Mouse (Mus musculus): ENCODE results near the gene Cd164l2. TPM values are rescaled to one million over a fixed set of nuclear protein-coding genes. Genes with fewer than 3 reads are reported as not detected.

Cd164l2 gene
- total and polyA plus RNA-seq, 2 experiments from 2014 or later: 6.2 to 9.6 TPM

DNA sequence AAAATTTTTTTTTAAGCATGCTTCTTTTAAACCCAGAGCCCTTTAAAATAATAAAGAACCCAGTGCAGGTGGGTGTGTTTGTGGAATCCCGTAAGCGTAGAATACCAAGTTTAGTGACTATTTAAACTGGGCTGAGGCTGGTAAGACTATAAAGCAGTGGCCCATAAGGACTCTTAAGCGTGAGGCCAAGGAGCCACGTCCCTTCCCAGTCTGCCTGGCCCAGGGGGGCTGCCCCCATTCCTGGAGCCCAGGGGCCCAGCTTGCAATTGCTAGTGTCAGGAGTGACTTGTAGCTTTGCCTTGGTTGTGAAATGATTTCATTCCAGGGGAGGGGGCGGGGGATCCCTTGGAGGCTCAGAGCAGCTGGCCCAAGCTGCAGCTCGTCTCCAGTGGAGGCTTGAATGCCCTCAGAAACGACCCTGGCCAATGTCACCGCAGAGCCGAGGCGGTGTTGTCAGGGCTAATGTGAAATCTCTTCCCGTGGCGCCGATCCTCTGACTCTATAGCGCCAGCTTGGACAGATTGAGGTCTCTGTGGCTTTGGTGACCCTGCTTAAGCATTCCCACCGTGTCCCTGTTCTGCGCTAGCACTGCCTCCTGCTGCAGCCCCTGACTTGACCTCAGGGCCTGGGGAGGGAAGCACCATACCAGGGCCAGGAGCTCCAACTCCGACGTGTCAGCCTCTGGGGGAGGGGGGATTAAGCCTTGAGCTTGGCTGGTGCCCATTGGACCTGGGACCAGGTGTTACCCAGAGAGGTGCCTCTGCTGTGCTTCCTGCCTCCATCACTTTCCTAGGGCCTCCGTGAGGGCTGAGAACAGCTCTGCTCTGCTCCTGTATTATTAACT lies 13.4 kb upstream of the Cd164l2 start:
- H3K9ac ChIP-seq (replicated peaks; ENCODE audit: low read length): 0 out of 2 replicates have a peak overlapping the region, but pooled peaks have one; percentile 13
- no peaks in the 10 kb centered on the region for H3K9me3 ChIP-seq (ENCODE audit: low read length)
- H3K4me3 ChIP-seq (ENCODE audit: low read length): no peak overlapping the region
- peak; percentile 30; the same call in 1 of the 2 replicates for ATAC-seq
- peaks cover 13% of the 10 kb centered on the region; the same call in 1 of the 2 replicates for H3K36me3 ChIP-seq (ENCODE audit: insufficient read depth, low read length)
- DNase-seq (ENCODE audit: low spot score): peak; percentile 60
- no peaks in the 10 kb centered on the region for H3K27me3 ChIP-seq (ENCODE audit: insufficient read depth, low read length)
- peak; percentile 26; the same call in 1 of the 2 replicates for TF ChIP-seq CTCF (IDR thresholded peaks at IDR 0.05; ENCODE audit: low read depth)
- whole genome bisulfite sequencing: 18% methylated on average over 19 of the region's 19 CpGs
- H3K4me2 ChIP-seq (ENCODE audit: low read depth, low read length): no peak overlapping the region
- H3K4me1 ChIP-seq (ENCODE audit: insufficient read depth, low read length): peaks cover 44% of the 10 kb centered on the region
- peak overlapping the region; percentile 83 for H3K27ac ChIP-seq

DNA sequence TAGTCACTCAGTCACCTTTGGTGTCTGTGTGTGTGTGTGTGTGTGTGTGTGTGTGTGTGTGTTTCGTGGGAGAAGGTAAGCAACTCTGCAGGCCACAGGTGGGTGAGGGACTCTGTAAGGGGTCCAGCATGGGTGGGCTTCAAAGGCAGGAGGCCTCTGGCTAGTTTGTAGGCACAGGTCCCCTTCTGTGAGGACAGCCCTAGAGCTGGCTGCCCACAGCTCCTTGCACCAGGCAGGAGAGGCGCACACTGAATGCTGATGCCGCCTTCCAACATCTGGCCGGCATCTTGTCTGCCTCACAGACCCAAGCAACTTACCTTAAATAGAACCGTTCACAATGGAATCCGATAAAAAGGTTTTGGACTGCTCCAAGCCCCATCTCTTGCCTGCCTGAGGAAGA lies 12.2 kb upstream of the Cd164l2 start:
- Histone ChIP-seq H3K27ac (peak overlapping the region; percentile 71; the same call in 1 of the 2 replicates), H3K4me3 (ENCODE audit: low read length) (no peak overlapping the region), H3K9me3 (ENCODE audit: low read length) (no peaks in the 10 kb centered on the region), H3K9ac (replicated peaks; ENCODE audit: low read length) (peak overlapping the region; percentile 2; the same call in 1 of the 2 replicates), H3K36me3 (ENCODE audit: insufficient read depth, low read length) (peaks cover 11% of the 10 kb centered on the region; the same call in 1 of the 2 replicates), H3K4me1 (ENCODE audit: insufficient read depth, low read length) (peaks cover 44% of the 10 kb centered on the region), H3K4me2 (ENCODE audit: low read depth, low read length) (no peak overlapping the region; the same call in 1 of the 2 replicates), H3K27me3 (ENCODE audit: insufficient read depth, low read length) (no peaks in the 10 kb centered on the region)
- TF ChIP-seq CTCF (IDR thresholded peaks at IDR 0.05; ENCODE audit: low read depth): no peak
- no peak for DNase-seq (ENCODE audit: low spot score)
- WGBS: 65% methylated on average over 6 of the region's 6 CpGs
- ATAC-seq: no peak

DNA sequence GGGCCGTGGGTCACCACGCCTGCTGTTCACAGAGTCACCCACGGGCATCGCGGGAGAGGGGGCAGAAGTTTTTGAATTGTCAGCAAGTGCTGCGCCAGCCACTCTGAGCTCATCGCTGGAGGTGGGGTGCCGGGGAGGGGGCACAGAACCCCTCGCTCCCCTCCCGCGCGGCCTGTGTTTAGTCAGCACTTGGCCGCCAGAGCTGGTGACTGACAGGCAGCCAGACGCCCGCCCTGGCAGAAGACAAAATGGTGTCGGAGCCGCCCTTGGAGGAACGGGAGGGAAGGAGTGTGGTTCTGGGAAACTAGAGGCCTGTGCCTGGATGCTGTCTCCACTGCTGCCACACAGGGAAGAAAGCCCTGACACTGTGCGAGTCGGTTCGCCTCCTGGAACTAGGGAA lies 11.6 kb upstream of the Cd164l2 start:
- H3K4me3 ChIP-seq (ENCODE audit: low read length): no peak overlapping the region
- TF ChIP-seq CTCF (IDR thresholded peaks at IDR 0.05; ENCODE audit: low read depth): no peak
- H3K9me3 ChIP-seq (ENCODE audit: low read length): no peaks in the 10 kb centered on the region
- H3K36me3 ChIP-seq (ENCODE audit: insufficient read depth, low read length): peaks cover 10% of the 10 kb centered on the region; the same call in 1 of the 2 replicates
- H3K27me3 ChIP-seq (ENCODE audit: insufficient read depth, low read length): no peaks in the 10 kb centered on the region
- ATAC-seq (no peak), DNase-seq (ENCODE audit: low spot score) (peak; percentile 61)
- H3K9ac ChIP-seq (replicated peaks; ENCODE audit: low read length): peak overlapping the region; percentile 2; the same call in 1 of the 2 replicates
- H3K4me2 ChIP-seq (ENCODE audit: low read depth, low read length): no peak overlapping the region; the same call in 1 of the 2 replicates
- WGBS: 19% methylated on average over 21 of the region's 21 CpGs
- peak overlapping the region; percentile 71 for H3K27ac ChIP-seq
- H3K4me1 ChIP-seq (ENCODE audit: insufficient read depth, low read length): peaks cover 44% of the 10 kb centered on the region

DNA sequence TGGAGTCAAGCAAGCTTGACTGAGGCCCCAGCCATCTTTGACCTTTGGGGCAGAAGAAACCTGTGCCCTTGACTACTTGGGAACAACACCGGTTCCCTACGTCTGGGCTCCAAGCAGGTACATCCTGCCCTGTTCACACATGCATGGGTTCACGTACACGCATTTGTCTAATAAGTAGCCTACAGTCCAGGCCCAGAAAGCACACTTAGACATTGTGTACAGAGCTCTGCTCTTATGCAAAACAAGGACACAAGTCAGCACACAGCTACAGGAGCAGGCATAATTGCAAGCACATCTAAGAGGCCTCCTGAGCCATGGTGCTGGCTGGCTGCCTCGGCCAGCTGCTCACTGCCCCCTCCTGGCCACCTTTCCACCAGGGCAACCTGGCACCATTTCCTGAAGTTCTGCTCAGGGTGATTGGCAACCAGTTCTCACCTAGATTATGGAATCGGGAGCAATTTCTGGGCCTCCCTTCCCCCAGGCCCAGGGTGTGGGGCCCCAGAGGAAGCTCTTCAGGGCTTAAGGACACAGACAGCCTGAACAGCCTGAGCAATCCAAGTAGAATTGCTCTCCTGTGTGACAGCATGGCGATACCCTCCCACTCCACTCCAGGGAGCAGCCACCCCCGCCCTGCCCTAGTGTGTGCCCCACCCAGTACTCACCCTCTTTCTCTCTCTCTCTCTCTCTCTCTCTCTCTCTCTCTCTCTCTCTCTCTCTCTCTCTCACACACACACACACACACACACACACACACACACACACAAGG lies 10.7 kb upstream of the Cd164l2 start:
- no peak overlapping the region for H3K4me3 ChIP-seq (ENCODE audit: low read length)
- ATAC-seq (peak; percentile 34; the same call in 1 of the 2 replicates), DNase-seq (ENCODE audit: low spot score) (peak; percentile 79)
- H3K36me3 ChIP-seq (ENCODE audit: insufficient read depth, low read length): peaks cover 1% of the 10 kb centered on the region; the same call in 1 of the 2 replicates
- peaks cover 42% of the 10 kb centered on the region for H3K4me1 ChIP-seq (ENCODE audit: insufficient read depth, low read length)
- H3K27ac ChIP-seq: peak overlapping the region; percentile 71
- H3K27me3 ChIP-seq (ENCODE audit: insufficient read depth, low read length): no peaks in the 10 kb centered on the region
- no peaks in the 10 kb centered on the region for H3K9me3 ChIP-seq (ENCODE audit: low read length)
- peak; percentile 79 for TF ChIP-seq CTCF (IDR thresholded peaks at IDR 0.05; ENCODE audit: low read depth)
- H3K4me2 ChIP-seq (ENCODE audit: low read depth, low read length): no peak overlapping the region
- WGBS: 60% methylated on average over 8 of the region's 8 CpGs
- H3K9ac ChIP-seq (replicated peaks; ENCODE audit: low read length): no peak overlapping the region

DNA sequence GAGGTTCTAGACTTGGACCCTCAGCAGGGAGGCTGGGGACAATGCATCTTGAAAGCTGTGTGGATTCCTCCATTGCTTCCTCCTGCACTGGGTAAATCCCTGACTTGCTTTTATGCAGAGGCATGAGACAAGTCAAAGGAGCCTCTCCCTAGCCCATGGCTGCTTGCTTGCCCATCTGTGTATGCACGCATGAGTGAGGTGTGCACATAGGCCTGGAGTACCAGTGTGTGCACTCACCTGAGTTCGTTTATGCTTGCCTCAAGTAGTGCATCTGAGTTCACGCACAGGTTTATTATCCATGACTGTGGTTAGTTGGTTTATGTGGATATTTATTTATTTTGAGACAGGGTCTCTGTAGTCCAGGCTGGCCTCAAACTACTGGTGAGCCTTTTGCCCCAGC lies 9.7 kb upstream of the Cd164l2 start:
- Histone ChIP-seq H3K4me3 (ENCODE audit: low read length) (no peak overlapping the region), H3K4me2 (ENCODE audit: low read depth, low read length) (no peak overlapping the region), H3K27ac (no peak overlapping the region), H3K36me3 (ENCODE audit: insufficient read depth, low read length) (no peaks in the 10 kb centered on the region), H3K27me3 (ENCODE audit: insufficient read depth, low read length) (no peaks in the 10 kb centered on the region), H3K9me3 (ENCODE audit: low read length) (no peaks in the 10 kb centered on the region), H3K4me1 (ENCODE audit: insufficient read depth, low read length) (peaks cover 31% of the 10 kb centered on the region), H3K9ac (replicated peaks; ENCODE audit: low read length) (no peak overlapping the region)
- DNase-seq (ENCODE audit: low spot score) (no peak), ATAC-seq (no peak)
- TF ChIP-seq CTCF (IDR thresholded peaks at IDR 0.05; ENCODE audit: low read depth): no peak
- WGBS: 93% methylated on average over 3 of the region's 3 CpGs

DNA sequence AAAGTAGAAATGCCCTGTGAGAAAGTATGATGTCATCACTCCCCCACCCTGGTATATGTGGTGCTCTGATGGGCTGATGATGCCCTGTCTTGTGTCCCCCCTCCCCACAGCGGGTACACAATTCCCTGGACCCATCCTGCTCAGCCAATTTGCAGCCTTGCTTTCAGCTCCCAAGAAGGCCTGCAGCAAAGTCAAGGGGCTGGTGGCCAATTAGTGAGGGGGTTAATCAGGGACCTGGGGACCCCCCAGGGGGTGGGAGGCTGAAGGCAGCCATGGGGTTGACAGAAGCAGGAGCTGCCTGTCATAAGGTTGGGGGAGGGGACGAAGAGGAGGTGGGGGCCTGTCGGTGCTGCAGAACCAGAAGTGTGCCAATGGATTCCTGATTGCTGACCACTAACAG lies 8.3 kb upstream of the Cd164l2 start:
- Histone ChIP-seq H3K4me2 (ENCODE audit: low read depth, low read length) (no peak overlapping the region), H3K4me3 (ENCODE audit: low read length) (no peak overlapping the region), H3K9ac (replicated peaks; ENCODE audit: low read length) (no peak overlapping the region), H3K4me1 (ENCODE audit: insufficient read depth, low read length) (peaks cover 19% of the 10 kb centered on the region), H3K27me3 (ENCODE audit: insufficient read depth, low read length) (no peaks in the 10 kb centered on the region), H3K9me3 (ENCODE audit: low read length) (no peaks in the 10 kb centered on the region), H3K36me3 (ENCODE audit: insufficient read depth, low read length) (no peaks in the 10 kb centered on the region), H3K27ac (no peak overlapping the region)
- ATAC-seq (no peak), DNase-seq (ENCODE audit: low spot score) (no peak)
- 59% methylated on average over 3 of the region's 3 CpGs for WGBS
- TF ChIP-seq CTCF (IDR thresholded peaks at IDR 0.05; ENCODE audit: low read depth): no peak
